Mouse (Mus musculus) right cerebral cortex, postnatal 4 days (tissue): ENCODE measurements around the gene Kdm4c.
"Not testable (repeated sequence)": the region's sequence is repeated elsewhere in the genome, so short reads cannot be mapped to it uniquely, and the experiment has no call there.

Experiments used
- DNase-seq: peaks from one replicate; pipeline ENCODE4 v3.0.0-alpha.2; 2022

The Kdm4c gene

DNA sequence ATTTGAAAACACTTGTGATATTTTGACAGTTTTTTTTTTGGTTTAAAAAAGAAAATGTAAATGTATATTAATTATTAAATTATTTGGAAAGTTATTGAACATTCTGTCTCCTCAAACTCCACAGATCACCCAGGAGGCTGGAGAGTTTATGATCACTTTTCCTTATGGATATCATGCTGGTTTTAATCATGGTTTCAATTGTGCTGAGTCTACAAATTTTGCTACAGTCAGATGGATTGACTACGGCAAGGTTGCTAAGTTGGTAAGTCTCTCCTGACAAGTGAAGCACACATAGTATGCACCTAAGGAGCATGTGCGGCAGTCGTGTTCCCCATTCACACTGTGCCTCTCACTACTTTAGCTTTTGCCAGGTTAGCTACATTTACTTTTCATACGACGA is 73.1 kb downstream of the Kdm4c start:
- no peak for DNase-seq

DNA sequence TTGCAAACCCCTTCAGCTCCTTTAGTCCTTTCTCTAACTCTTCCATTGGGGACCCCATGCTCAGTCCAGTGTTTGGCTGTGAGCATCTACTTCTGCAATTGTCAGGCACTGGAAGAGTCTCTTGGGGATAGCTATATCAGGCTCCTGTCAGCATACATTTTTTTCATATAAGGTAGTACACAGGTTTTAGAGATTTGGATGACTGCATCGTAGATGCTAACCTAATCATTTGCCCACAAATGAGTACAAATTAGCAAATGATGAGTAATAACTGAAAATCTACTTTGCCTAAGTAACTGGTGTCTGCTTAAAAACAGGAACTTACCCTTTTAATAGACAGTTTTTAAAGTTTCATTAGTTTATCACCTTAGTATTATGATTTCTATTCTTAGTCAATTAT is 77.0 kb downstream of the Kdm4c start:
- DNase-seq, result no peak

GRCm38 (mm10) chr4:74357479-74357878 is 115.2 kb downstream of the Kdm4c start:
- DNase-seq, result no peak

DNA sequence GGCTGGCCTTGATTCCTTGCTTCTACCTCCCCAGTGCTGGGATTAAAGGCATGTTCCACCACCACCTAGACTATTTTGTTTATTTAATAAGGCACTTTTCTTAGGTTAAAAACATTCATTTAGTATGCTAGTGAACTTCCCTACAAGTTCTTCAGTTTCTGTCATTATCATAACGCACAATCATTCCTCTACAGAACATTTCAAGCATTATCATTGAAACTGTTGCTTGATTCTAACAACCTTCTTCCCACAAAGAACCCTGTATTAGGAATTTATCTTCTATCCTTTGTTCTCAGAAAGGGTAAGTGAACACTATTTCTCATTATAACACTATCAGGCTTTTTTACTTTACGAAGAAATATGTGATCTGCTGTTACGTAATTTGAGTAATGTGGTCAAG is 118.0 kb downstream of the Kdm4c start:
- no peak for DNase-seq

- no peak for DNase-seq
Measured at GRCm38 (mm10) chr4:74386583-74386982, 144.3 kb downstream of the Kdm4c start.

DNA sequence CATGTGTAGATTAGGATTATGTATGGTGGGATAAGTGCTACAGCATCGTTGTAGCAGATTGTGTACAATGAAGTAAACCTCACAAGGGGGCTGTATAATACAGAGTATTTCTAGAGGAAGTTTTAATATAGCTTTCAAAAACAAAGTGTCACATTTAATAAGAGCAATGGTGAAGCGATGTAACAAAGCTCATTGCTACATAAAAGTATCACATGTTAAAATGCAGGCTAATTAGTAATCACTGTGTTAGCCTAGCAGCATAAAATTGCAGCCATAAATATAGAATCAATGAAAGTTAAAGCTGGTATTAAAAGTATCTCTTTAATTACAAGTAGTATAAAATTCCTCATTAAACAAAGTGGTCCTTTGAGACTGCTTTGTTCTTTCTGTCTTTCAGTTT is 150.9 kb downstream of the Kdm4c start:
- no peak for DNase-seq

DNA sequence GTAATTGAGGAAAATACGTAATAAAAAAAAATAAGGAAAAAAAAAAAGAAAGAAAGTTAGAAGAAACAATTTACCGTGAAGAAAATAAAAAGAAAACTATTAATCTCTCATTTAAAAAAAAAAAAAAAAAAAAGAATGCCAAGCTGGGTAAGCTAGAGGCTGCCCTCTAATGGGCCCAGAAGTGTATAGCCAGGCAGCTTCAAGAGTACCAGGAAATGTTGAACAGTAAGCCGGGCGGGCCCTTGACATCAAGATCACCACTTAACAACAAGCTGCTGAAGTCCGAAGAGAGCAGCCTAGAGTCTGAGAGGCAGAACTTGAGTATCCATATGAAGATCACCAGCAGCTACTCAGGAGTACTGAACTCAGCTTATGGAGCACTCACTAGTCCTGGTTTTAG is 154.3 kb downstream of the Kdm4c start:
- no peak for DNase-seq

- not testable (repeated sequence) for DNase-seq
Measured at GRCm38 (mm10) chr4:74401617-74402313, 159.5 kb downstream of the Kdm4c start.

- no peak for DNase-seq
Measured at GRCm38 (mm10) chr4:74408731-74409130, 166.4 kb downstream of the Kdm4c start.

- no peak for DNase-seq
Measured at GRCm38 (mm10) chr4:74419794-74420193, 177.5 kb downstream of the Kdm4c start.
